Mouse (Mus musculus) ovary, postnatal 10 days (tissue): ENCODE data around the gene Samd11.

Experiments
- DNase-seq: peaks from one replicate; pipeline ENCODE4 v3.0.0; 2022; ENCODE audit warnings: low spot score

Samd11 gene

GRCm38 (mm10) chr4:156213134-156213533 lies 42.3 kb downstream of the Samd11 start:
- no peak for DNase-seq

GRCm38 (mm10) chr4:156209963-156210635 lies 45.4 kb downstream of the Samd11 start:
- no peak for DNase-seq

- DNase-seq = no peak
Measured at GRCm38 (mm10) chr4:156208872-156209271, 46.6 kb downstream of the Samd11 start.

DNA sequence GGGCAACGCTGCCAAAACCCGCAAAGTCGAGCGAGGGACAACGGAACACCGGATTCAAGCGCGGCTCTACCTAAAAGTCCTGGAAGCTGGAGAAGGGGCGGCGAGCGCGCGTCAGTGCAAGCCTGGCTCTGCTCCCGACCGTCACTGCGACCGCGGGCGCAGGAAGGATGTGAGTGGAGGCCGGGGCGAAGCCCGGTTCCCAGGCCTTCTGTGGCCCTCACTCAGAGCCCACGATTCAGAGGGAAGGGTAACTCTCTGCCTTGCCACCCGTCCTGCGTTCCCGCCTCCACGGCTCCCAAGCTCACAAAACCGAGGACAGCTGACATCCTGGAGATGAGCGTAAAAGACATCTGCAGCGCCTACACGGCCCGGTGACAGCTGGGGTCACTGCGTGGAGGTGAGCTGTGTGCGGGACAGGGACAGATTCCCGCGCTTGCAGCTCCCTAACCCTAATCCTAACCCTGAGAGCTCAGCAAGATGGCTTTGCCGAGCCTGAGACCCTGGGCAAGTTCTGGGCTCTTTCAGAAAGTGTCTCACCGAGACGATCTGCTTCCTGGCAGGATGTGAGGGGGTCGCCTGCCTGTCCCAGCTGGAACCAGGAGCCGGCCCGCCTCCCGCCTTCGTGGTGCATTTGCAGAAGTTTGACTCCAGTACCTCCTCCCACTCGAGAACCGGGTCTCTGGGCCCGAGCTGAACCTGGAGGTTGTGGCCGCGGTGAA lies 51.9 kb downstream of the Samd11 start:
- no peak for DNase-seq

GRCm38 (mm10) chr4:156203001-156203412 lies 52.5 kb downstream of the Samd11 start, which contains the start of gene AW011738:
Gene AW011738, plus strand, starts transcription at chr4:156203304.
- no peak for DNase-seq

- no peak for DNase-seq
Measured at GRCm38 (mm10) chr4:156202462-156202893, 53.0 kb downstream of the Samd11 start.

- DNase-seq = no peak
Measured at GRCm38 (mm10) chr4:156200623-156201475, 54.6 kb downstream of the Samd11 start, which contains the start of gene Isg15. Gene Isg15, minus strand, starts transcription at chr4:156200818.

GRCm38 (mm10) chr4:156197829-156198205 lies 57.6 kb downstream of the Samd11 start:
- peak; percentile 71 for DNase-seq

- DNase-seq = no peak
Measured at GRCm38 (mm10) chr4:156197131-156197828, 58.2 kb downstream of the Samd11 start, which contains the start of gene Agrn. Gene Agrn, minus strand, starts transcription at chr4:156197488.
